ENCODE assay signal across 8 mouse cellular contexts in the genomic region with DNA sequence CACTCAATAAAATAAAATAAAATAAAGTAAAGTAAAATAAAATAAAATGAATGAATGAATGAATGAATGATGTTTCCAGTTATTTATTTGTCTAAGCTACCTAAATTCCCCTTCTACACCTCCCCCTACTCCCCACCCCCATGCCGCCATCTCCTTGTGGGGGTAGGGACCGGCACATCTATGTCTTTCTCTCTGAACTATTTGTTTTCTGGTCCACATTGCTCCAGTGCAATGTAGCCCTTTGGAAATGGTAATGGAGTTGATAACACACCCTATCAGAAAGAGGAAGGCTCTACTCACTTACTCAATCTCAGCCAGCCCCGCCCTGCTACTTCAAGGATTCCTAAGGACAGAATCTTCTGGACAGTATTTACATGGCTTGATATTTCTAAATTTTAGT. TPM values are rescaled to one million over a fixed set of nuclear protein-coding genes. Genes with fewer than 3 reads are reported as not detected.
DNase-seq lines count a peak whose midpoint lies in the region; ATAC-seq and TF ChIP-seq lines count a peak whose summit lies in the region.

No protein-coding gene starts in this region.

- no peak overlapping the region for H3K9ac ChIP-seq in kidney, embryonic 15.5 days
- H3K9ac ChIP-seq in forebrain, postnatal 0 days: no peak overlapping the region

- H3K9me3 ChIP-seq in kidney, embryonic 15.5 days (replicated peaks): no peaks in the 10 kb centered on the region
- H3K9me3 ChIP-seq in forebrain, postnatal 0 days (ENCODE audit: low read length): no peaks in the 10 kb centered on the region

- DNase-seq in kidney, adult 2 months: peak; percentile 2
- DNase-seq in adrenal gland, postnatal 14 days: peak; percentile 12
- peak; percentile 1 for DNase-seq in forebrain, postnatal 0 days
- DNase-seq in liver: peak; percentile 72
- peak; percentile 28 for DNase-seq in retina, postnatal 1 day
- DNase-seq in frontal cortex, postnatal 25 days (ENCODE audit: low spot score in 2 of 2): no peak

- H3K4me3 ChIP-seq in kidney, adult 2 months (ENCODE audit: insufficient read depth, low read depth, low read length): no peak overlapping the region
- H3K4me3 ChIP-seq in kidney, embryonic 15.5 days (replicated peaks): no peak overlapping the region
- no peak overlapping the region for H3K4me3 ChIP-seq in forebrain, postnatal 0 days (ENCODE audit: low read depth, low read length)

- TF ChIP-seq CTCF in kidney, adult 2 months (conservative IDR thresholded peaks at IDR 0.05; ENCODE audit: insufficient read depth, insufficient read length, low read depth, low read length): no peak
- TF ChIP-seq CTCF in forebrain, postnatal 0 days (IDR thresholded peaks at IDR 0.05; ENCODE audit: low read depth): no peak

- H3K4me2 ChIP-seq in kidney, embryonic 15.5 days: no peak overlapping the region
- H3K4me2 ChIP-seq in forebrain, postnatal 0 days (ENCODE audit: low read depth): no peak overlapping the region

- H3K4me1 ChIP-seq in kidney, adult 2 months (ENCODE audit: control insufficient read depth, insufficient read depth, low read length): no peaks in the 10 kb centered on the region
- no peaks in the 10 kb centered on the region for H3K4me1 ChIP-seq in kidney, embryonic 15.5 days
- no peaks in the 10 kb centered on the region for H3K4me1 ChIP-seq in forebrain, postnatal 0 days (ENCODE audit: insufficient read depth)

- no peak; the same call in 1 of the 2 replicates for ATAC-seq in kidney, embryonic 15.5 days (replicated peaks; ENCODE audit: low FRiP score)
- ATAC-seq in CD4-positive, CD25-positive, alpha-beta regulatory T cell, adult 4 months: peak; percentile 43
- ATAC-seq in forebrain, postnatal 0 days: 0 out of 2 replicates have a peak, but pooled peaks have one; percentile 73

- H3K27me3 ChIP-seq in kidney, adult 2 months (replicated peaks; ENCODE audit: control insufficient read depth, insufficient read depth, low read length): no peaks in the 10 kb centered on the region
- no peaks in the 10 kb centered on the region for H3K27me3 ChIP-seq in kidney, embryonic 15.5 days
- H3K27me3 ChIP-seq in forebrain, postnatal 0 days (ENCODE audit: insufficient read depth, low read length): no peaks in the 10 kb centered on the region

- H3K36me3 ChIP-seq in kidney, adult 2 months (ENCODE audit: control insufficient read depth, insufficient read depth, low read length): no peaks in the 10 kb centered on the region
- H3K36me3 ChIP-seq in kidney, embryonic 15.5 days: no peaks in the 10 kb centered on the region
- no peaks in the 10 kb centered on the region for H3K36me3 ChIP-seq in forebrain, postnatal 0 days (ENCODE audit: insufficient read depth)

- TF ChIP-seq POLR2A in kidney, adult 2 months (IDR thresholded peaks at IDR 0.05; ENCODE audit: low read depth, low read length): no peak

- WGBS in kidney, adult 2 months: 53% methylated on average over 3 of the region's 3 CpGs
- WGBS in kidney, embryonic 15.5 days: 44% methylated on average over 3 of the region's 3 CpGs
- 55% methylated on average over 3 of the region's 3 CpGs for WGBS in forebrain, postnatal 0 days

- no peak overlapping the region for H3K27ac ChIP-seq in kidney, adult 2 months (ENCODE audit: insufficient read depth, low read depth, low read length)
- no peak overlapping the region for H3K27ac ChIP-seq in kidney, embryonic 15.5 days
- no peak overlapping the region for H3K27ac ChIP-seq in forebrain, postnatal 0 days (ENCODE audit: low read depth, low read length)

RNA-seq across cellular contexts. Expression of a gene that starts 54.4 kb away (rescaled TPM):
- polyA plus RNA-seq in kidney, adult 2 months (2012; rRNA removed): 4.1 and 4.5 TPM in 2 replicates
- 69.0 and 73.9 TPM in 2 replicates for polyA plus RNA-seq in kidney, embryonic 15.5 days (2015; fragmentation: Nextera tagmentation; extraction: Ambion mirVana)
- polyA plus RNA-seq in CD4-positive, CD25-positive, alpha-beta regulatory T cell, adult 4 months (2017; shearing (Covaris generic)): 10 to 100 TPM; 54.0 to 72.0 TPM
- 12.7 and 18.2 TPM in 2 replicates for total RNA-seq in adrenal gland, postnatal 14 days (2021)
- total RNA-seq in forebrain, postnatal 0 days (2014; rRNA removed): 66.5 and 69.2 TPM in 2 replicates
- 80.1 and 86.1 TPM in 2 replicates for polyA plus RNA-seq in forebrain, postnatal 0 days (2015; fragmentation: Nextera tagmentation; extraction: Ambion mirVana)

Comparison
In these comparisons a context has a peak if more than half of its experiments do, and no peak if none do; other contexts are left out.
1. DNase-seq: peak in kidney, adult 2 months (single experiment), adrenal gland, postnatal 14 days (single experiment), forebrain, postnatal 0 days (single experiment), liver (single experiment) and retina, postnatal 1 day (single experiment); none in frontal cortex, postnatal 25 days (0 of 2).